Mouse (Mus musculus) CD4-positive helper T cell, adult 2 months (primary cell): Measurements from ENCODE around the gene Hivep3.

ENCODE experiments used
- DNase-seq: peaks from one replicate; pipeline ENCODE4 v3.0.0-alpha.2; 2012; ENCODE audit warnings: low read depth, missing footprints, low spot score

The Hivep3 gene

DNA sequence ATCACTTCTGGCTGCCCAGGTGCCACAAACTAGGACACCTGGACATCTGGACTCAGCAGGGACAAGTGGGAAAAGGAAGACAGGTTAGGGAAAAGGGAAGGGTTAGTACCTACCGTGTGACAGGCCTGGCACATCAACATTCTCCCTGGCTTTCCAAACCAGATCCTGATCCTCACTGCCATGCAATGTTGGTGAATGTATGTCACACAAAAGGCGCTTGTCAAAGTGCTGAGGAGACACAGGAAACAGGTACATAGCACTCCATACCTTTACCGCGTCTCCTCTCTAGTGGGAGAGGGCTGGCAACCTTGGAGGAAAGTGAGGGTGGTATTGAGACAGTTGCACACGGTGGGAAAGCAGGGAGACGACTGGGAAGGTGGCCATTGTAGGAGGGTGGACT, 214.8 kb downstream of the Hivep3 start:
- no peak for DNase-seq

DNA sequence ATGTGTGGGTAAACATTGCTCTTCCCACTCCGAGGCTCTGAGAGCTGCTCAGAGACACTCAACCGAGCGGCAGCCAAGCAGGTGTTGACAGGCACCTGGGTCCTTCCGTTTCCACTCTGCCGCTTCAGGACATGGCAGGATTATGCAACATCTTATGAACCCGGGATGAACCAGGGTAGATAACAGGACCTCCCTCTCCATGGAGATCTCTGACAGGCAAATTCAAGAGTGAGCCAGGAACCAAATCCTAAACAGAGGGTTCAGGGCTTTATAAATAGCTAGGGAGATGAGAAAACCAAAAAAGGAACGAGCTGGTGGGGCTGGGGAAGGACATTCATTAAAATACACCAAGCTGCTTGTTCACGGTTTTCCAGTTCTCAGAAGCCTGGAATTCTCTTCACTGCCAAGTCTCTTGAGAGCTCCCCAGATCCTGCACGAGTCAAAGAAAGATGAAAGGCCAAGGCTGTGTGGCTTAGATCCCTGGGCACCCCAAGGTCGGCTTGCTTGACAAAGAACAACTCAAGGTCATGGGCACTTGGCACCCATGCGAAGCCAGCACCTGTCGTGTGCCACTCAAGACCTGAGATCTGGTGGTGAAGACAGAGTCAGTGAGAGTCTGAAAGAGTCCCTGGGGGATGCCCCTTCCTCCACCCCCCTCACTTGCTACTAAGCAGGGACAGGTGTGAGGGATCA, 215.5 kb downstream of the Hivep3 start:
- no peak for DNase-seq

DNA sequence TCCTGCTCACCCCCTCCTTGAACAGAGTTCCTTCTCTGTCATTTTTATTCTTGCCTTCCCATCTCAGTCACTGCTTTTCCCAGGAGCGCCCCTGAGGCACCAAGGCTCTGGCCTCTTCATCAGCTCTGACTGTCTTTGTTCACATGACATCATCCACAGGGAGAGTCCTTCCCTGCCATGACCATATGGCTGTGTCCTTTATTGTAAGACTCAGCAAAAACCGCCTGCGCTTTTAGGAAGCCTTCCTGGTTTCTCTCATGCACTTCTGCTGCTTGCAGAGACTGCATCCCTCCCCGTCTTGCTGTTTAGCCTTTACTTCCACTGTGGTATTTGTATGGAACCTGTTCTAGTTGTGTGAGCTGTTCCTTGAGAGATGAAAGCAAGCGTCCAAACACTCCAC, 216.6 kb downstream of the Hivep3 start:
- no peak for DNase-seq

- DNase-seq = no peak
Measured at GRCm38 (mm10) chr4:119951081-119951480, 217.5 kb downstream of the Hivep3 start.

DNA sequence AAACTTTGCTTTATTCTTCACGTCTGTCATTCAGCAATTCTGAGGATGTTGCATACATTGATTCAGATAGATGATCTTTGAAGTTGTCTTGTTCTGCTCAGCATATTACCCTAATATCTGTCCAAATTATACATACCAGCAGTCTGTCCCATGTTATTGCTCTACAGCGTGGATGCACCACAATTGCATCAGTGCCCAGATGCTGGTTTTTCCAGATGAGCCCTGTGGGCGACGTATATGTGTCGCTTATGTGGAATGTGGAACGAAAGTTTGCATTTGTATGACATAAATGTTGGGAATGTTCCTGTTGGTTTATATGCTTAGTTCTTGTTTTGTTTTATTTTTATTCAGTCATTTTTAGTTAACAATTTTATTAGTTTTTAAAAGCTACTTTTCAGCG, 221.4 kb downstream of the Hivep3 start:
- no peak for DNase-seq

DNA sequence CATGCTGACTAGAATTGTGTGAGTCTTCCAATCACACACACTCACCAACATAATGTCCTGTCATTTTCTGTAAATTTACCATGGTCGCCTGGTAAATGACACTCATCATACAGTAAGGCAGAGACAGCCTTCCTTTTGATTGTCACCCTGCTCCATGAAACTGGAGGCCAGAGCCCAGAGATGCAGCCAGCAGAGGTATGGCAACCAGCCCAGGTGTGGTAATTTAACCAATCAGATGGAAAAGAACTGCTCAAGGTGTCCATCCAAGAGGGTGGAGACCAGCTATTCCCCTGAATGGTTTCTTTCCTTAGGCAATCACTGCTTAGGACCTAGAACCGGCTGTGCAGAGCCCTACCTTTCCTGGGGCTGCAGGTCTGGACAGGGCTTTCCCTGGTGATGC, 224.4 kb downstream of the Hivep3 start:
- DNase-seq = no peak

GRCm38 (mm10) chr4:119959293-119959692, 225.7 kb downstream of the Hivep3 start:
- DNase-seq = peak; percentile 79

DNA sequence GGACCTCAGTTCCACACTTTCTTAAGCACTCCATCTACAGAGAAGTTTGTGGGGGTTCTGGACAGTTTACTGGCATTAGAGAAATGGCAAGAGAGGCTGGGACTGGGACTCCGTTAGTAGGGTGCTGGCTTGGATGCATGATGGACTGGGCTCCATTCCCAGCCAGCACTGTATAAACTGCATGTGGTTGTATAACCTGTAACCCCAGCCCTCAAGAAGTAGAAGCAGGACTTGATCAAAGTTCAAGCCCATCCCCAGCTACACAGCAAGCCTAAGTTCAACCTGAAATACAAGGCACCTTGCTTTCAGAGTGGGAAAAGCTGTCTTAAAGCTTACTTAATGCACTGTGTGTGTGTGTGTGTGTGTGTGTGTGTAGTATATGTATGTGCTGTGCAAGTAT, 226.3 kb downstream of the Hivep3 start:
- DNase-seq = no peak

GRCm38 (mm10) chr4:119960523-119960922, 226.9 kb downstream of the Hivep3 start:
- no peak for DNase-seq

- DNase-seq = no peak
Measured at GRCm38 (mm10) chr4:119961164-119961563, 227.6 kb downstream of the Hivep3 start.

GRCm38 (mm10) chr4:119962066-119962465, 228.5 kb downstream of the Hivep3 start:
- DNase-seq = no peak

DNA sequence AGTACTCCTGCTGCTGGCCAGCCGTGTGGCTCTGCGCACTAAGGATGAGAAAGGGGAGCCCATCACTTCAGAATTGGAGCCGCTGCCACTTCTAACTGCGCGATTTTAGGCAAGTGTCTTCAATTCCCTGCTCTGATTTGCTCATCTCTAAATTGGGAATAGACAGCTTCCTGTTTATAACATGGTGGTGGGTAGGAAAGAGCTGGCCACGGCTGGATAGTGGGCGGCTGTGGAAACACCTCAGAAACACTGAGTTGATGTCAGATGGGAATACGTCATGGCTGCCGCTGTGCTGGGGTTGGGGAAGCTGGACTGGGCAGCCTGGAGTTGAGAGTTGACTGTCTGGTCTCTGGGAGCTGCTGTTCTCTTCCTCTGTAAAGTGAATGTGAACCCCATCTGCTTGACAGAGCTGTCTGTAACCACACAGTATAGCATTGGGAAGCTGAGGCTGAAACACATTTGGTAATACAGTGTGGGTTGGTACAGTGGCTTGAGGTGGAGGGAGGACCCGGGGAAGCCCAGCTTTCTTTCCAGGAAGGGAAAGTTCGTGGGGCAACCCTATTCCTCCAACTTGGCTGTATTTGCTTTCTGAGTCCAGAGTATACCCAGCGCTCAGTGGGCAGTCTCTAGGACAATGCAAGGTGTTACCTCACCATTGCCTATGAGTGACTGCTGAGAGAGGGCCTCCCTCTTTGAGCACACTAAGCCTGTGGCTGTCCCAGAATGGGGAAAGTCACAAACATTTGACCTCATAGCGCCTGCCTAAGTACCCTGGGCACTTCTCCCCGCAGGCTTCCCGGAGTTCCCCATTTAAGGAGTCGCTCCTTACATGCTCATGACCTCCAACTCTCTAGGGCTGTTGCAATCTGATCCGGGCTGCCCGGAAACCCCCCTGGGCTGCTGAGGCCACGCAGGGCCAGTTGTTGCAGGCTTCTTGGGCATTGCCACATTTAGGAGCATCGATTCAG, 232.8 kb downstream of the Hivep3 start:
- no peak for DNase-seq

- DNase-seq = no peak
Measured at GRCm38 (mm10) chr4:119967073-119967608, 233.6 kb downstream of the Hivep3 start.

DNA sequence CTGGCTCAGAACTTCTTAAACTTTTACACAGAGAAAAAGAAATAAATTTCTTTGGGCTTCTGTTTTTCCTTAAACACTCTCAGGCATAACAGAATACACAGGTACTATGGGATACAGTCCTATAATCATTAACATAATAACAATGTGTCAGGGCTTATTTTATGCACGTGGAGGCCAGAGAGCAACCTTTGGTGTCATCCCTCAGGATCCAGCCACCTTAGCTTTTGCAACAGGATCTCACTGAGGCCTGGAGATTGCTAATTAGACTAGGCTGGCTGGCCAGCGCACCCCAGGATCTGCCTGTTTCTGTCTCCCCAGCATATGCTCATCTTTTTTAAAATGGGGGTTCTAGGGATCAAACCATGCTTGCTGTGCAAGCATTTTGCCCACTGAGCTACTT, 234.1 kb downstream of the Hivep3 start:
- no peak for DNase-seq

DNA sequence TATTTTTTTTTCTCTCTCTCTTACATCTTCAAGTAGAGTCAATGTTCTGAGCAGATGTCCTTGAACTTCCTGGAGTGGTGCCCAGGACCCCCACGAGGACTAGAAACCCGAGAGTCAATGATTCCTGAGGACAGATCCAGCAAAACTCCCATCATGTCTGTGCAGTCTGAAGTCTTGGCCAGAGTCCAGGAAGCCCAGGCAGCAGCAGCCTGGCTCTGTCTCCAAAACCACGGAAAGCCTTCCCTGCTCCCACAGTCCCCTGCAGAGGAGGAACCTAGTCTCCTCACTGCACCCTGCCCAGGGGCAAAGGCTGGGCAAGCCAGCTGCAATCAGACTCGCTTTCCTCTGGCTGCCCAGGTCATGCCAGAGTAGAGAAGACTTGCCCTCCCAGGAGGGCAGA, 234.5 kb downstream of the Hivep3 start:
- DNase-seq = no peak

DNA sequence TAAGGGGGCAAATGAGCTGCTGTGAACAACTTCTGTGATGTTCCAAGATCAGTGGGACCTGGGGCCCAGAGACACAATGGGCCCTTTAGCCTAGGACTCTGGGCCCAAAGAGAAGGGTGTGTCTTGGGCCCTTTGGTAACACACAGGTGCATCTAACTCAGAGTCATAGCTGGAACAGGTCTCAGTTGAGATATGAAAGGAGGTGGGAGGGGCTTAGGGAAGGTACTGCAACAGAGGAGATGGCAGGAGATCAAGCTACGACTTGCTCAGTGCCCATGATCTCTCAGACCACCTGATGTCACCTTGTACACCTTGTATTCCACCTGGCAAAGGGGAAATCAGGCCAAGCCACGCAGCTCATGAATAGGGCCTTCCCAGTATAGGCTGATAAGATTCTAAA, 235.3 kb downstream of the Hivep3 start:
- DNase-seq = no peak

- DNase-seq = no peak
Measured at GRCm38 (mm10) chr4:119970166-119970565, 236.6 kb downstream of the Hivep3 start.

DNA sequence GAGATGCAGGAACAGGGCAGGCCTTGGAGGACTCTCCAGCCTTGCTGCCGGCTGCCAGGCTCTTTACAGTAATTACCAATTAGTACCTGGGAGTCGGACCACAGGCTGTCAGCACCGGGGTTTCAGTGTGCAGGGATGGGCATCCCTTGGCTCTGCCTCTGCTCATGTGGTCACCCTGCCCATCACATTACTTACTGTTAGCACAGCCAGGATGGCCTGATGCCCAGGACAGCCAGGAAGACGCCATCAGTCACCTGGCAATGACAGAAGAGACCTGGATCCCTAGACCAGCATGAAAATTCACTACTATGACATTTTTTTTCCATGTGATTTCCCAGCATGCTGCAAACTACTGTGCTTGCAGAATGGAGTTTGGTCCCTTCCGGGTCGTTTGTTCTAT, 238.8 kb downstream of the Hivep3 start:
- no peak for DNase-seq

GRCm38 (mm10) chr4:119973729-119974605, 240.4 kb downstream of the Hivep3 start:
- DNase-seq = no peak

DNA sequence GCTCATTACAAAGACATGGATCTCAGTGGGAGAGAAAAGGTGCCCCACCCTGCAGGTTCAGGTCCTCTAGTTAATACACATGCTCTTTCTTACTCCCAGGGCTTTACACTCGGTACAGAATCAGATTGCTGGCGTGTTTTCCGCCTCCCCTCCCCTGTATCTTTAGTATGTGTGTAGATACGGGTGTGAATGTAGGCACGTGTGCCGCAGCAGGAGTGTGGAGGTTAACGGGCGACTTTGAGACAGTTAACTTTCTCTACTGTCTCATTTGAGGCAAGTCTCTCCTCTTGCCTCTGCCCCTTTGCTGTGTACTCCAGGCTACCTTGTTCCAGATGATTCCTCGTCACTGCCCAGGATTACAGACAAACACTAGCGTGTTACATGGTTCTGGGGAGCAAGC, 241.7 kb downstream of the Hivep3 start:
- DNase-seq = no peak

GRCm38 (mm10) chr4:119975822-119976221, 242.2 kb downstream of the Hivep3 start:
- no peak for DNase-seq
